Mouse (Mus musculus) CH12.LX (cell line): ENCODE results near the gene Lancl1. TPM values are rescaled to one million over a fixed set of nuclear protein-coding genes. Genes with fewer than 3 reads are reported as not detected.

ENCODE experiments used
- DNase-seq: peaks from one replicate; pipeline ENCODE4 v3.0.0-alpha.2; 2013; ENCODE audit errors: extremely low read depth
- H3K27ac ChIP-seq: 2 replicates; pipeline ENCODE4 v1.5.1; 2012; ENCODE audit warnings: low read depth, mild to moderate bottlenecking, control low read depth, moderate library complexity; ENCODE audit not compliant: insufficient read depth
- H3K27me3 ChIP-seq: replicated peaks from 2 replicates; pipeline ENCODE3; 2012; ENCODE audit warnings: inconsistent platforms
- H3K36me3 ChIP-seq, 2 experiments: replicated peaks in 1 of 2; 2 replicates each; pipeline versions ENCODE3 to v1.6.1; 2012; ENCODE audit warnings: inconsistent platforms in 1 of 2, low read length in 1 of 2, mild to moderate bottlenecking in 1 of 2, mixed read lengths in 1 of 2, moderate library complexity in 1 of 2; ENCODE audit not compliant: control insufficient read depth in 1 of 2, insufficient read depth in 1 of 2
- H3K4me1 ChIP-seq, 2 experiments: 2 replicates each; pipeline ENCODE4 v1.6.1; 2012; ENCODE audit warnings: inconsistent platforms in 1 of 2, moderate library complexity in 1 of 2; ENCODE audit not compliant: insufficient read depth in 2 of 2, control insufficient read depth in 1 of 2
- H3K4me2 ChIP-seq: 2 replicates; pipeline ENCODE4 v1.6.1; 2012; ENCODE audit warnings: low read depth, mild to moderate bottlenecking, control low read depth; ENCODE audit not compliant: poor library complexity, insufficient read depth, severe bottlenecking
- H3K4me3 ChIP-seq, 3 experiments: fragments of 150-350 bp in 1 of 3; sonication (generic) in 1 of 3; replicated peaks in 1 of 3; 2 replicates each; pipeline versions ENCODE3 to v1.5.1; 2011 to 2012; ENCODE audit warnings: low read depth in 2 of 3, low read length in 2 of 3, mild to moderate bottlenecking in 2 of 3, moderate library complexity in 2 of 3, control low read depth in 1 of 3, improper control_type of control experiment in 1 of 3, inconsistent platforms in 1 of 3, mixed read lengths in 1 of 3; ENCODE audit not compliant: poor library complexity in 1 of 3
- H3K79me2 ChIP-seq: replicated peaks from 2 replicates; pipeline ENCODE4 v1.6.1; 2012; ENCODE audit warnings: mild to moderate bottlenecking, moderate library complexity; ENCODE audit not compliant: control insufficient read depth, poor library complexity, insufficient read depth, severe bottlenecking; ENCODE audit errors: extremely low read depth
- H3K9ac ChIP-seq: 2 replicates; pipeline ENCODE4 v1.6.1; 2012; ENCODE audit warnings: low read depth, mild to moderate bottlenecking, control low read depth, moderate library complexity; ENCODE audit not compliant: insufficient read depth
- H3K9me3 ChIP-seq: replicated peaks from 2 replicates; pipeline ENCODE3; 2012; ENCODE audit warnings: low read length, inconsistent platforms, mixed read lengths
- BHLHE40 ChIP-seq: IDR thresholded peaks from 2 replicates; pipeline ENCODE4 v1.6.1; 2011; ENCODE audit warnings: mild to moderate bottlenecking, low read depth, low read length, improper control_type of control experiment
- CHD2 ChIP-seq: IDR thresholded peaks from 2 replicates; pipeline ENCODE4 v1.6.1; 2011; ENCODE audit warnings: low read length, improper control_type of control experiment
- CTCF ChIP-seq, 2 experiments: IDR thresholded peaks in 1 of 2; conservative IDR thresholded peaks in 1 of 2; 2 replicates each; pipeline ENCODE4 v1.5.1; 2011 to 2012; ENCODE audit warnings: low read depth in 2 of 2, low read length in 2 of 2, improper control_type of control experiment in 1 of 2, inconsistent platforms in 1 of 2, mild to moderate bottlenecking in 1 of 2, moderate library complexity in 1 of 2
- E2F4 ChIP-seq: IDR thresholded peaks from 2 replicates; pipeline ENCODE4 v1.6.1; 2011; ENCODE audit warnings: low read depth, low read length, improper control_type of control experiment; ENCODE audit not compliant: insufficient replicate concordance
- ELF1 ChIP-seq: IDR thresholded peaks from 2 replicates; pipeline ENCODE4 v1.6.1; 2014; ENCODE audit warnings: low read depth, mild to moderate bottlenecking, inconsistent platforms, low read length, improper control_type of control experiment
- ETS1 ChIP-seq: conservative IDR thresholded peaks from 2 replicates; pipeline ENCODE4 v1.6.1; 2012; ENCODE audit warnings: low read depth, mild to moderate bottlenecking, inconsistent platforms, low read length, improper control_type of control experiment, moderate library complexity
- HCFC1 ChIP-seq: IDR thresholded peaks from 2 replicates; pipeline ENCODE4 v1.6.1; 2012; ENCODE audit warnings: low read depth, mild to moderate bottlenecking, inconsistent platforms, low read length, improper control_type of control experiment
- JUN ChIP-seq: IDR thresholded peaks from 2 replicates; pipeline ENCODE4 v1.6.1; 2011; ENCODE audit warnings: low read depth, mild to moderate bottlenecking, low read length, improper control_type of control experiment, moderate library complexity; ENCODE audit not compliant: insufficient read depth
- JUND ChIP-seq: conservative IDR thresholded peaks from 2 replicates; pipeline ENCODE4 v1.6.1; 2011; ENCODE audit warnings: low read depth, low read length, improper control_type of control experiment
- KAT2A ChIP-seq: IDR thresholded peaks from 2 replicates; pipeline ENCODE4 v1.6.1; 2012; ENCODE audit warnings: low read length, improper control_type of control experiment, inconsistent platforms; ENCODE audit not compliant: insufficient replicate concordance
- MAFK ChIP-seq: IDR thresholded peaks from 2 replicates; pipeline ENCODE4 v1.6.1; 2011; ENCODE audit warnings: low read length, improper control_type of control experiment; ENCODE audit not compliant: insufficient replicate concordance
- MXI1 ChIP-seq: IDR thresholded peaks from 2 replicates; pipeline ENCODE4 v1.6.1; 2011; ENCODE audit warnings: mild to moderate bottlenecking, low read depth, low read length, improper control_type of control experiment
- MYC ChIP-seq: IDR thresholded peaks from 2 replicates; pipeline ENCODE4 v1.6.1; 2011; ENCODE audit warnings: low read depth, mild to moderate bottlenecking, improper control_type of control experiment, low read length
- PAX5 ChIP-seq: IDR thresholded peaks from 2 replicates; pipeline ENCODE4 v1.6.1; 2012; ENCODE audit warnings: low read length, inconsistent platforms, mixed read lengths
- POLR2AphosphoS2 ChIP-seq: IDR thresholded peaks from 2 replicates; pipeline ENCODE4 v1.6.1; 2011; ENCODE audit warnings: low read depth, low read length, improper control_type of control experiment
- RAD21 ChIP-seq: IDR thresholded peaks from 2 replicates; pipeline ENCODE4 v1.6.1; 2011; ENCODE audit warnings: low read depth, mild to moderate bottlenecking, low read length, improper control_type of control experiment, moderate library complexity
- SMC3 ChIP-seq: IDR thresholded peaks from 2 replicates; pipeline ENCODE4 v1.6.1; 2011; ENCODE audit warnings: low read depth, low read length, improper control_type of control experiment
- TBP ChIP-seq: conservative IDR thresholded peaks from 2 replicates; pipeline ENCODE4 v1.6.1; 2011; ENCODE audit warnings: low read depth, low read length, improper control_type of control experiment
- TCF12 ChIP-seq: IDR thresholded peaks from 2 replicates; pipeline ENCODE4 v1.6.1; 2014; ENCODE audit warnings: low read depth, mild to moderate bottlenecking, inconsistent platforms, low read length, improper control_type of control experiment
- UBTF ChIP-seq: IDR thresholded peaks from 2 replicates; pipeline ENCODE4 v1.6.1; 2012; ENCODE audit warnings: low read depth, mild to moderate bottlenecking, inconsistent platforms, low read length, improper control_type of control experiment, moderate library complexity
- USF1 ChIP-seq: IDR thresholded peaks from 2 replicates; pipeline ENCODE4 v1.6.1; 2014; ENCODE audit warnings: low read depth, mild to moderate bottlenecking, inconsistent platforms, low read length, improper control_type of control experiment
- ZKSCAN1 ChIP-seq: IDR thresholded peaks from 2 replicates; pipeline ENCODE4 v1.6.1; 2012; ENCODE audit warnings: low read depth, inconsistent platforms, low read length, improper control_type of control experiment, borderline replicate concordance
- ZMIZ1 ChIP-seq: IDR thresholded peaks from 2 replicates; pipeline ENCODE4 v1.6.1; 2012; ENCODE audit warnings: low read depth, mild to moderate bottlenecking, inconsistent platforms, low read length, improper control_type of control experiment
- ZNF384 ChIP-seq: IDR thresholded peaks from 2 replicates; pipeline ENCODE4 v1.6.1; 2012; ENCODE audit warnings: low read depth, low read length, improper control_type of control experiment, inconsistent platforms
- dilution Hi-C: fragments of 300-500 bp; cut with MboI; formaldehyde crosslinking; loops from 2 replicates; pipeline ENCODE4 v1.14.3; 2020; ENCODE audit warnings: low sequenced_read_pairs; ENCODE audit not compliant: extremely low pct_unique_long_range_greater_than_20kb, extremely low pct_ligation_motif_present
- in situ Hi-C: fragments of 300-500 bp; cut with MboI; formaldehyde crosslinking; loops from 3 replicates; pipeline ENCODE4 v1.14.3; 2019; ENCODE audit warnings: low sequenced_read_pairs, low pct_ligation_motif_present, low pct_unique_long_range_greater_than_20kb, mixed read lengths
- polyA plus RNA-seq: library from polyadenylated mRNA; unstranded; fragments of >175 nt; gene quantifications from 2 replicates; pipeline ENCODE4 v1.2.1, GENCODE M21; 2012; ENCODE audit warnings: low read depth; ENCODE audit not compliant: insufficient read length
- total RNA-seq, 2 experiments: library from RNA; depleted of rRNA; stranded (reverse); fragments of 300-350 nt in 1 of 2; fragments of >200 nt in 1 of 2; gene quantifications; 2 replicates each; pipeline ENCODE4 v1.2.3; 2012 to 2014

Lancl1 gene
- total and polyA plus RNA-seq, 3 experiments = 35.8 to 55.4 (median 52.8) TPM

GRCm38 (mm10) chr1:67017101-67017870, 21.4 kb downstream of the Lancl1 start:
- Histone ChIP-seq H3K4me3 (no peak overlapping the region), H3K4me1 (no peaks in the 10 kb centered on the region), H3K4me2 (no peak overlapping the region), H3K27ac (no peak overlapping the region), H3K27me3 (no peaks in the 10 kb centered on the region), H3K9me3 (no peaks in the 10 kb centered on the region), H3K36me3 (peaks cover 14 to 63% of the 10 kb centered on the region in 2 experiments), H3K9ac (no peak overlapping the region), H3K79me2 (no peaks in the 10 kb centered on the region)
- DNase-seq = no peak
- TF ChIP-seq MAFK = no peak
- no peak for TF ChIP-seq BHLHE40
- TF ChIP-seq KAT2A = no peak
- no peak for TF ChIP-seq RAD21
- no peak for TF ChIP-seq ZNF384
- no peak for TF ChIP-seq JUND
- TF ChIP-seq JUN = no peak
- no peak for TF ChIP-seq TBP
- TF ChIP-seq CHD2 = no peak
- TF ChIP-seq TCF12 = no peak
- no peak for TF ChIP-seq MYC
- no peak for TF ChIP-seq ETS1
- TF ChIP-seq E2F4 = no peak
- TF ChIP-seq POLR2AphosphoS2 = no peak
- TF ChIP-seq UBTF = no peak
- no peak for TF ChIP-seq ZMIZ1
- no peak for TF ChIP-seq HCFC1
- no peak for TF ChIP-seq USF1
- TF ChIP-seq ELF1 = no peak
- in situ Hi-C loops = no loop called here
- dilution Hi-C loops = no loop called here

DNA sequence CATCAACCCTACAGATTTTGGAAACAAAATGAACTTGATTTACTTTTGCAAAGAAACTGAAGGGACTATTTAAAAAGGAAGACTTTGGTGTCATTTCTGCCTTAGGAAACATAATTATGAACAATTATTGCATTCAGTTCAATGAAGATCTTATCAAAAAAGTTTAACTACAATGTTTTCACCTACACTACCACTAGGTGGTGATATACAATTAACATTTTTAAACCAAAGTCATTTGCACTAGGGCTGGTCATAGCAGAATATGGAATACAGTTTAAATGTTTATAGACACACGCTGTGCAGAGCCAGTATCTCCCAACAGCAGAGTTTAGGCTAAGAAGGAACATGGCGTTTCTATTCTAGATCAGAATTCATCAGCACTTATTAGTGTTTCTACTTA, 24.5 kb downstream of the Lancl1 start:
- Histone ChIP-seq H3K4me1 (no peaks in the 10 kb centered on the region), H3K9me3 (no peaks in the 10 kb centered on the region), H3K27me3 (no peaks in the 10 kb centered on the region), H3K27ac (no peak overlapping the region), H3K4me3 (no peak overlapping the region), H3K9ac (no peak overlapping the region), H3K36me3 (peaks cover 7 to 50% of the 10 kb centered on the region in 2 experiments), H3K79me2 (no peaks in the 10 kb centered on the region), H3K4me2 (no peak overlapping the region)
- in situ Hi-C loops (no loop called here), dilution Hi-C loops (no loop called here)
- TF ChIP-seq POLR2AphosphoS2 (no peak), ZKSCAN1 (no peak), PAX5 (no peak), CHD2 (no peak), CTCF (conservative IDR thresholded peaks at IDR 0.05 in 1 of 2, IDR thresholded peaks at IDR 0.05 in 1 of 2; ENCODE audit: low read depth in 2 of 2, low read length in 2 of 2) (peak in 1 of 2 experiments; percentile 52; a peak in 2 of 4 replicates), SMC3 (no peak), RAD21 (peak; percentile 48), MXI1 (no peak)
- no peak for DNase-seq
